Mouse (Mus musculus): ENCODE data around the gene Gm21750.
"Not testable (repeated sequence)": the region's sequence is repeated elsewhere in the genome, so short reads cannot be mapped to it uniquely, and the experiment has no call there.

Gene Gm21750

GRCm38 (mm10) chr14:73660925-73661324 is at the start of gene Gm21750:
Gene Gm21750, plus strand, starts transcription at chr14:73661225.
- not testable (repeated sequence) for DNase-seq (ENCODE audit: low spot score)

- not testable (repeated sequence) for DNase-seq (ENCODE audit: low spot score)
Measured at GRCm38 (mm10) chr14:73614961-73615360, 46.1 kb upstream of the Gm21750 start.

- DNase-seq (ENCODE audit: low spot score), result no peak
Measured at GRCm38 (mm10) chr14:73620880-73621279, 40.1 kb upstream of the Gm21750 start.

- no peak for DNase-seq (ENCODE audit: low spot score)
Measured at GRCm38 (mm10) chr14:73622988-73623387, 38.0 kb upstream of the Gm21750 start.

GRCm38 (mm10) chr14:73625469-73625868 is 35.6 kb upstream of the Gm21750 start:
- no peak for DNase-seq (ENCODE audit: low spot score)

GRCm38 (mm10) chr14:73631511-73631910 is 29.5 kb upstream of the Gm21750 start:
- DNase-seq (ENCODE audit: low spot score), result no peak

GRCm38 (mm10) chr14:73632648-73633263 is 28.3 kb upstream of the Gm21750 start:
- no peak for DNase-seq (ENCODE audit: low spot score)

GRCm38 (mm10) chr14:73634356-73634755 is 26.7 kb upstream of the Gm21750 start:
- no peak for DNase-seq (ENCODE audit: low spot score)

GRCm38 (mm10) chr14:73637460-73637859 is 23.6 kb upstream of the Gm21750 start:
- DNase-seq (ENCODE audit: low spot score), result no peak

- no peak for DNase-seq (ENCODE audit: low spot score)
Measured at GRCm38 (mm10) chr14:73650179-73650578, 10.8 kb upstream of the Gm21750 start.

- no peak for DNase-seq (ENCODE audit: low spot score)
Measured at GRCm38 (mm10) chr14:73670091-73670490, 9.1 kb downstream of the Gm21750 start.

- DNase-seq (ENCODE audit: low spot score), result no peak
Measured at GRCm38 (mm10) chr14:73687726-73688125, 26.7 kb downstream of the Gm21750 start.

GRCm38 (mm10) chr14:73688427-73688826 is 27.4 kb downstream of the Gm21750 start:
- no peak for DNase-seq (ENCODE audit: low spot score)

- no peak for DNase-seq (ENCODE audit: low spot score)
Measured at GRCm38 (mm10) chr14:73700256-73700655, 39.2 kb downstream of the Gm21750 start.

GRCm38 (mm10) chr14:73709412-73710110 is 48.5 kb downstream of the Gm21750 start:
- no peak for DNase-seq (ENCODE audit: low spot score)
